Mouse (Mus musculus): ENCODE data around the gene Ptprd.

GRCm38 (mm10) chr4:75994576-75994975, 2217.2 kb downstream of the Ptprd start:
- no peak for TF ChIP-seq CTCF (conservative IDR thresholded peaks at IDR 0.05; ENCODE audit: low read length)
- TF ChIP-seq POU5F1 (IDR thresholded peaks at IDR 0.05; ENCODE audit: borderline replicate concordance, low read length), result no peak
